Mouse (Mus musculus) lung, adult 2 months (tissue): ENCODE measurements around the gene Nrf1.

Experiments
- CTCF ChIP-seq: fragments of 200-500 bp; IDR thresholded peaks from 2 replicates; pipeline ENCODE4 v1.5.1; 2011; ENCODE audit warnings: mild to moderate bottlenecking, low read length, control low read depth; ENCODE audit not compliant: insufficient read depth
- POLR2A ChIP-seq: fragments of 200-500 bp; IDR thresholded peaks from 2 replicates; pipeline ENCODE4 v1.6.1; 2011; ENCODE audit warnings: low read depth, mild to moderate bottlenecking, control low read depth, low read length, borderline replicate concordance; ENCODE audit errors: extremely low read depth

DNA sequence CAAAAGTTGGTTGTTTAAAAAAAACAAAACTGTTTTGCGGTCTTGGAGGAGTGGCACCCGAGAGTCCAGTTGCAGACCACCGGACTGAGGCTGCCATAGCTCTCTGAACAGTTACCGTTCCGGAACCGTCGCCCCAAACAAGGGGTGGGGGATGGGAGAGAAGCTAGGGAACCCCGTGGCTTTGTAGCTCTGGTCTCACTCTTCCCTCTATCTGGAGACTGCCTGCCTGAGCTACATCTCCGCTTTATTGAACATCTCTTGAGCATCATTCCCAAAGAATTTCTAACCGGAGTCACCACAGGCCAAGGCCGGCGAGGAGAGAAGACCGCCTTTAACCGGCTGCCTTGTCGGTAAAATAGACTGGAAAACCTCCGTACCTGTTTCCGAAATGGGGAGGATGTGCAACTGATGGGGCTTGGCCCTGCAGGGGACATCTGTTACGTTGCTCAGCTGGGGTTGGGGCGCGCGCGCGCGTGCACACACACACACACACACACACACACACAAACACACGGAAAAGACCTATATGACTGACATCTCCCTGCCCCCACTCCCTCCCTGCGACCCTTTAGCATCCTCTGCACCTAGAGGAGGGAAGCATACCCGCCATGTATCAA is 130.3 kb downstream of the Nrf1 start:
- TF ChIP-seq CTCF (no peak), POLR2A (no peak)
